Mouse (Mus musculus) small intestine, adult 2 months (tissue): ENCODE measurements around the gene Hps3.

ENCODE experiments used
- CTCF ChIP-seq: fragments of 200-500 bp; IDR thresholded peaks from 2 replicates; pipeline ENCODE4 v1.5.1; 2012; ENCODE audit warnings: low read depth, mild to moderate bottlenecking, control low read depth, inconsistent platforms, low read length, moderate library complexity, mixed read lengths; ENCODE audit not compliant: insufficient replicate concordance, insufficient read length; ENCODE audit errors: extremely low read depth
- POLR2A ChIP-seq: fragments of 200-500 bp; IDR thresholded peaks from 2 replicates; pipeline ENCODE4 v1.6.1; 2012; ENCODE audit warnings: low read depth, mild to moderate bottlenecking, control low read depth, inconsistent platforms, low read length, moderate library complexity

GRCm38 (mm10) chr3:19958031-19958430 is 77.1 kb downstream of the Hps3 start:
- TF ChIP-seq CTCF (no peak), POLR2A (no peak)
